Mouse (Mus musculus) lung, embryonic 14.5 days (tissue): ENCODE results near the gene Pih1d2. TPM values are rescaled to one million over a fixed set of nuclear protein-coding genes. Genes with fewer than 3 reads are reported as not detected.
"Not testable (repeated sequence)": the region's sequence is repeated elsewhere in the genome, so short reads cannot be mapped to it uniquely, and the experiment has no call there.

ENCODE experiments used
- ATAC-seq: fragments of 200-750 bp; cut with Nextera tagmentation; 2 replicates; pipeline ENCODE4 v1.8.0; 2017; ENCODE audit warnings: mild to moderate bottlenecking, moderate TSS enrichment, moderate library complexity; ENCODE audit not compliant: insufficient read depth
- DNase-seq: peaks from one replicate; pipeline ENCODE4 v3.0.0-alpha.2; 2015
- H3K27ac ChIP-seq: fragments of 300-500 bp; sonication (generic); 2 replicates; pipeline ENCODE4 v1.5.1; 2014; ENCODE audit warnings: low read depth, mild to moderate bottlenecking, moderate library complexity
- H3K27me3 ChIP-seq: fragments of 300-500 bp; sonication (generic); 2 replicates; pipeline ENCODE4 v1.6.1; 2014; ENCODE audit warnings: low read length, control low read depth; ENCODE audit not compliant: insufficient read depth
- H3K36me3 ChIP-seq: fragments of 300-500 bp; sonication (generic); 2 replicates; pipeline ENCODE4 v1.6.1; 2014; ENCODE audit warnings: control low read depth; ENCODE audit not compliant: insufficient read depth
- H3K4me1 ChIP-seq: fragments of 300-500 bp; sonication (generic); 2 replicates; pipeline ENCODE4 v1.6.1; 2014; ENCODE audit warnings: antibody characterized with exemption, control low read depth; ENCODE audit not compliant: insufficient read depth
- H3K4me2 ChIP-seq: fragments of 300-500 bp; sonication (generic); 2 replicates; pipeline ENCODE4 v1.6.1; 2014; ENCODE audit warnings: mild to moderate bottlenecking
- H3K4me3 ChIP-seq: fragments of 300-500 bp; sonication (generic); 2 replicates; pipeline ENCODE4 v1.5.1; 2014; ENCODE audit warnings: low read depth, low read length
- H3K9ac ChIP-seq: fragments of 300-500 bp; sonication (generic); 2 replicates; pipeline ENCODE4 v1.6.1; 2014
- H3K9me3 ChIP-seq: fragments of 300-500 bp; sonication (generic); 2 replicates; pipeline ENCODE4 v1.6.1; 2016; ENCODE audit warnings: low read depth, low read length, control low read depth
- CTCF ChIP-seq: IDR thresholded peaks from 2 replicates; pipeline ENCODE4 v1.5.1; 2016; ENCODE audit warnings: antibody characterized with exemption, low read depth
- WGBS: fragments of 180-500 bp; shearing (Covaris S2); extraction: QIAGEN DNeasy Blood & Tissue Kit; methylation state at CpG from one replicate; pipeline ENCODE4 v1.1.7; 2014; 5-methylcytosine and 5-hydroxymethylcytosine counted together
- polyA plus RNA-seq: library from polyadenylated mRNA; unstranded; fragments of >200 nt; fragmentation: Nextera tagmentation; extraction: Ambion mirVana; gene quantifications from 2 replicates; pipeline ENCODE4 v1.2.1, GENCODE M21; 2014

The Pih1d2 gene
- polyA plus RNA-seq, 1 experiment from 2014 or later: 3.8 TPM

DNA sequence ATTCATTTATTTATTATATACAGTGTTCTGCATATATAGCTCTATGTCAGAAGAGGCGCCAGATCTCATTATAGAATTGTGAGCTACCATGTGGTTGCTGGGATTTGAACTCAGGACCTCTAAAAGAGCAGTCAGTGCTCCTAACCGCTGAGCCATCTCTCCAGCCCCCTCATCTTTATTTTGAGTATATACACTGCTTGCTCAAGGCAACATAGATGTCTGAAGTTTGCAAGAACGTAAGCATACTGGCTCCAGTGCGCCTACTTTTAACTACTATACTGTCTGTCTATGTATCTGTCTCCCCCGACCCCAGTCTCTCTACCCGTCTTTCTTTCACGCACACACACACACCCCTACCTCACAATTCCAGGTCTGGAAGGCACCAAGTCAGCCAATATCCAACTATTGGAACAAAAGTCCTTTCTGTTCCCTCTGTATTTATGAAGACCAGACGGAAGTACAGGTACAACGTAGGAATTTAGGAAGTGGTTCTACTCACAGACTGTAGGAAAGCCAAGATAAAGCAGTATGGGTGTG, 741 bp downstream of the Pih1d2 start:
- Histone ChIP-seq H3K27ac (no peak overlapping the region), H3K27me3 (no peaks in the 10 kb centered on the region), H3K4me3 (peak overlapping the region; percentile 96), H3K36me3 (peaks cover 25% of the 10 kb centered on the region), H3K9ac (no peak overlapping the region), H3K4me1 (no peaks in the 10 kb centered on the region), H3K9me3 (no peaks in the 10 kb centered on the region), H3K4me2 (peak overlapping the region; percentile 81)
- DNase-seq (no peak), ATAC-seq (no peak)
- TF ChIP-seq CTCF: no peak
- 61% methylated on average over 9 of the region's 9 CpGs for WGBS

DNA sequence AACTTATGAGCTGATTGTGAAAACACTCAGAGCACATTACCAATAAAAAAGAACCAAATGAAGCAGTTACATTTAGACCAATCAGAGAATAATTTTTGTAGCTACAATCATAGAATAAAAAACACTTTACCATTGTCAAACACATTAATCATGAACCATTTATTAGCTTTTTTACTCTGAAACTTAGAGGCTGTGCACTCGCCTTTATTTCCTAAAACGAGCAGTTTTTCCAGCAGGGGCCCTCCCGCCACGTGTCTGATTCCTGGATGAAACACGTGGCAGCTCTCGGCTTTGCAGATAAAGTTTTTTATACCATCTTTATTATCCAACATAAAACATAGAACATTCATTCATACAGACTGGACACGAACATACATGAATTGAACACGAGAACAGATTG, 13.8 kb downstream of the Pih1d2 start:
- 93% methylated on average over 6 of the region's 8 CpGs for WGBS
- H3K27ac ChIP-seq, H3K4me1 ChIP-seq, H3K27me3 ChIP-seq, H3K9me3 ChIP-seq, H3K4me3 ChIP-seq, DNase-seq, ATAC-seq, H3K4me2 ChIP-seq, H3K9ac ChIP-seq: not testable (repeated sequence)
- peaks cover 22% of the 10 kb centered on the region for H3K36me3 ChIP-seq

DNA sequence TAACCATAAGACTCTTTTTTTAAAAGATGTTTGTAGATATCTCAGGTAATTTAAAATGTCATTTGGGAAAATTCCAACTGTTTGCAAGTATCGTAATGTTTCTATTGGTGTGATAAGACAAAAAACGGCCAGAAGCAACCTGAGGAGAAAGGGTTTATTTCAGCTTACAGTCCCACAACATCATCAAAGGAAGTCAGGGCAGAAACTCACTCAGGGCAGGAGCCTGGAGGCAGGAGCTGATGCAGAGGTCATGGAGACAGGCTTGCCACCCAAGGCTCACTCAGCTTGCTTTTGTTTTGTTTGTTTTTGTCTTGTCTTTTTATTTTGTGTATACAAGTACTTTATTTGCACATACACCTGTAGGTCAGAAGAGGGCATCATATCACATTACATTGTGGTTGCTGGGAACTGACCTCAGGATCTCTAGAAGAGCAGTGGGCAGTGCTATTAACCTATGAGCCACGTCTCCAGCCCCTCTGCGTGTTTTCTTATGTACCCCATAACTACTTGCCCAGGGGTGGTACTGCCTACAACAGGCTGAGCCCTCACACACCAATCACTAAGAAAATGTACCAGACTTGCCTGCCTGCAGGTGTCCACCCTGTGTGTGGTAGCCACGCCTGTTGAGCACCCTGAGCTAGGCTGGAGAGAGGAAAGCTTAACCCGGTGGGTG, 15.0 kb downstream of the Pih1d2 start:
- Histone ChIP-seq H3K4me2 (no peak overlapping the region), H3K9me3 (no peaks in the 10 kb centered on the region), H3K27ac (no peak overlapping the region), H3K9ac (no peak overlapping the region), H3K4me3 (no peak overlapping the region), H3K36me3 (peaks cover 32% of the 10 kb centered on the region), H3K4me1 (no peaks in the 10 kb centered on the region), H3K27me3 (no peaks in the 10 kb centered on the region)
- DNase-seq: no peak
- WGBS: 75% methylated on average over 6 of the region's 6 CpGs
- TF ChIP-seq CTCF: no peak
- no peak for ATAC-seq

DNA sequence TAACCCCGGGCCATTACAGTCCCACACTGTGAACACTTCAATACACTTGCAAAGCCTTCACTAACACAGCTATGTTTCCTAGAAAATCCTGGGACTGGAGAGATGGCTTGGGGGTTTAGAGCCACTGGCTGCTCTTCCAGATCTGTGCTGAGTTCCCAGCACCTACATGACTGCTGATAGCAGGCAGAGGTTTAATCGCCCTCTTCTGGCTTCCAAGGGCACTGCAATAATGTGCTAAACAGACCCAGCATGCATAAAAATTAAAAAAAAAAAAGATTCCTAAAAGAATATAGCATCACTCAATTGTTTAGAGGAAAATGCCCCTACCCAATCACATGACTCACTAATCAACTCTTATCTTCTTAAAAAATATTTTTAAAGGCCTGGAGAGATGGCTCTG, 15.9 kb downstream of the Pih1d2 start:
- Histone ChIP-seq H3K9me3 (no peaks in the 10 kb centered on the region), H3K9ac (no peak overlapping the region), H3K27ac (no peak overlapping the region), H3K36me3 (peaks cover 40% of the 10 kb centered on the region), H3K4me3 (no peak overlapping the region), H3K4me1 (no peaks in the 10 kb centered on the region), H3K4me2 (no peak overlapping the region), H3K27me3 (no peaks in the 10 kb centered on the region)
- 61% methylated on average over 2 of the region's 2 CpGs for WGBS
- DNase-seq (peak; percentile 44), ATAC-seq (no peak)
- TF ChIP-seq CTCF: peak; percentile 43

DNA sequence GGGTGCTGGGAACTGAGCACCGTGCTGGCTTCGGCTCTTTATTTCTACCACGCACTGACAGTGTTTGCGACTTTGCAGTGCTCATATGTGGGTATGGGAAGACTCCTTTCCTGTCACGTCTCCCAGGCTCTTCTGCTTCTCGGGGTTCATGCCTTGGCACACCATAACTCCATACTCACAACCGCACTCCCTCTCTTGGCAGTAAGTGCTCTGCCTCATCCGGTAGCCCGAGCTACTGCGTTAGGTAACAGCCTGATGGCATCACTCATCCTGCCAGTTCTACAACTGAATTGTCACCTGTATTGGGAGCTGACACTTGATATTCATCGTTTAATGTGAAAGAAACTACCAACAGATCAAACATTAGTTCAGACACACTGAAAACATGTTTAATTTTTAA, 17.1 kb downstream of the Pih1d2 start:
- TF ChIP-seq CTCF: no peak
- Histone ChIP-seq H3K27me3 (no peaks in the 10 kb centered on the region), H3K27ac (no peak overlapping the region), H3K4me1 (no peaks in the 10 kb centered on the region), H3K9me3 (no peaks in the 10 kb centered on the region), H3K9ac (no peak overlapping the region), H3K4me3 (no peak overlapping the region), H3K4me2 (no peak overlapping the region), H3K36me3 (peaks cover 50% of the 10 kb centered on the region)
- 91% methylated on average over 11 of the region's 11 CpGs for WGBS
- DNase-seq (no peak), ATAC-seq (no peak)

DNA sequence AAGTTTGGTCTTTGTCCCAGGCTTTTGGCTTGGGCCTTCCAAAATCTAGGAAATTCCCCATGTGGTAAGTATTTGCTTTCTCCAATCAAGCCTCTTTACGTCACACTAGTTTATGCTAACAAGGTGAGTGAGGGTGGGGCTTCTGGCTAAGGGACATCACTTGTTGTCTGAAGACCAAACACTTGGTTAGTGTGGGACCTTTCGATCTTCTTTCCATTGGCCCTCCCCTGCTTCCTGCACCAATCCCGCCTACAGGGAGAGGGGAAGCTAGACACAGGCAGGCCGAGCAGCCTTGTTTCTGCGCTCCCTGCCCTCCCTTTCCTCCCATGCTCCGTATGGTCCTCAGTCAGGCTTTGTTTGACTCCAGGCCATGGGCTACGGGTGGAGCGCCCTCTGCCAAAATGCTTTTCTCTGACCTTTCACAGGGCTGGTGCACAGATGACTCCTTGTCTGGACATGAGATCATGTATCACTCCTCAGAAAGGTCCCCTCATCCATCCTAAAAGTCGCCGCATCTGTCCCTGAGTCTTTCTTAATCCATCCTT, 29.8 kb downstream of the Pih1d2 start:
- DNase-seq: no peak
- no peak for TF ChIP-seq CTCF

DNA sequence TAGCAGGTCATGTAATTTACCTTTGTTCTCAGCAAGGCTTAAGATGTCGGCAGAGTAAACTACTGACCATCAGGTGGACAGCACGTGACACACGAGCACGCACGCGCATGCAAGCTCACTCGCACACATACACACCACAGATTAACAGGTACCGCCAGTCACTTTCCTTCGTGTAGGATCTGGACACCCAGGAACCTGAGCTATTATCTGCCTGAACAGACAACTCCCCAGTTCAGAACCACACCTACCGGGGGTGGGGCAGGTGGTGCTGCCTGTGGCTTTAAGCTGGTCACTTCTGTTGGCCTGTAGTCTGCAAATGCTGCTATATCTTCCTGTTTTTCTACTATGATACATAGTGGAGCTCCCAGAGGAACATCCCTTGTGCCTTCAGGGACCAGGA, 33.4 kb downstream of the Pih1d2 start:
- DNase-seq: no peak
- H3K27me3 ChIP-seq: no peaks in the 10 kb centered on the region
- no peak for TF ChIP-seq CTCF
- no peak overlapping the region for H3K4me3 ChIP-seq
- H3K4me1 ChIP-seq: no peaks in the 10 kb centered on the region
- no peak for ATAC-seq
- H3K9ac ChIP-seq: no peak overlapping the region
- no peak overlapping the region for H3K27ac ChIP-seq
- H3K9me3 ChIP-seq: no peaks in the 10 kb centered on the region
- peaks cover 82% of the 10 kb centered on the region for H3K36me3 ChIP-seq
- WGBS: 94% methylated on average over 10 of the region's 10 CpGs
- no peak overlapping the region for H3K4me2 ChIP-seq

More for the DNA sequence above, 29.8 kb downstream of the Pih1d2 start:
- Histone ChIP-seq H3K4me2 (no peak overlapping the region), H3K9me3 (no peaks in the 10 kb centered on the region), H3K9ac (no peak overlapping the region), H3K27me3 (no peaks in the 10 kb centered on the region), H3K4me1 (no peaks in the 10 kb centered on the region), H3K4me3 (no peak overlapping the region), H3K27ac (no peak overlapping the region), H3K36me3 (peaks cover 92% of the 10 kb centered on the region)
- ATAC-seq: no peak
- WGBS: 79% methylated on average over 10 of the region's 10 CpGs
